Comparison of ENCODE assay signal across 15 mouse cellular contexts in the genomic region with DNA sequence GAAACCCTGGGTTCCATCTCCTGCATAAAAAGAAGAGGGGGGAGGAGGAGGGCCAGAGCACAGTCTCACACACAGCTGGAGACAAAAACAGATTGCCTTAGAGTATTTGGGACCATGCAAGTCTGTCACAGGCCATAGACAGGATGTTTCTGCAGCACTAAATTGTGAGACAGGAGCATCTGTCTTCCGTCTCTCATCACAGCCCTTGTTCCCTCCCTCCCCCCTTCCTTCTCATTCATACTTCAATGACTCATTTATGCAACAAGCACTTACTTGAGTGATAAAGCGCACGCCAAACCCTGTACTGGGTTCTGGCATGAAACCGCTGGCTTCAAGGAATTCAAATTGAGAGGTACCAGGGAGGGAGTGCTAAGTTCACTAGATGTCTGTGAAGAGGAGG. TPM values are rescaled to one million over a fixed set of nuclear protein-coding genes. Genes with fewer than 3 reads are reported as not detected.
DNase-seq lines count a peak whose midpoint lies in the region; ATAC-seq and TF ChIP-seq lines count a peak whose summit lies in the region.
"Had no signal": no experiment of that assay in that cellular context is flagged by ENCODE, and none has a peak within 500 bp of the region (broad histone marks: within the 10 kb centered on the region; RNA-seq: fewer than 3 reads in every experiment).

No protein-coding gene starts in this region.

- H3K27ac ChIP-seq in stomach, postnatal 0 days (replicated peaks): no peak overlapping the region
- H3K27ac ChIP-seq: layer of hippocampus, adult 2 months; midbrain, embryonic 15.5 days had no signal

- TF ChIP-seq EP300 in stomach, postnatal 0 days (optimal IDR thresholded peaks at IDR 0.05): no peak

- H3K4me3 ChIP-seq in stomach, postnatal 0 days (ENCODE audit: low read depth, low read length): no peak overlapping the region
- H3K4me3 ChIP-seq: layer of hippocampus, adult 2 months; midbrain, embryonic 15.5 days had no signal

- DNase-seq in heart, adult 8-10 months (ENCODE audit: low spot score): peak; percentile 19
- DNase-seq in heart, postnatal 4 days: no peak
- DNase-seq in right cerebral cortex, adult 2 months (ENCODE audit: low spot score in 2 of 2): peak; percentile 10 to 20
- no peak for DNase-seq in right cerebral cortex, postnatal 25 days
- peak; percentile 11 to 25 for DNase-seq in heart, postnatal 14 days
- DNase-seq in stomach, postnatal 0 days (ENCODE audit: low spot score): no peak
- DNase-seq in testis, postnatal 14 days (ENCODE audit: low spot score): no peak
- DNase-seq in thymus, postnatal 25 days: no peak
- DNase-seq: cerebellum, adult 18-20 months; kidney, adult 8-10 months had no signal

- no peaks in the 10 kb centered on the region for H3K9me3 ChIP-seq in stomach, postnatal 0 days (ENCODE audit: control insufficient read depth, low read length)
- H3K9me3 ChIP-seq: midbrain, embryonic 15.5 days had no signal

- H3K9ac ChIP-seq in stomach, postnatal 0 days (ENCODE audit: low read length): no peak overlapping the region
- H3K9ac ChIP-seq: midbrain, embryonic 15.5 days had no signal

- no peaks in the 10 kb centered on the region for H3K36me3 ChIP-seq in stomach, postnatal 0 days (ENCODE audit: control insufficient read depth, insufficient read depth, low read length)
- H3K36me3 ChIP-seq: midbrain, embryonic 15.5 days had no signal

- H3K27me3 ChIP-seq in stomach, postnatal 0 days (ENCODE audit: control insufficient read depth, insufficient read depth, low read length): no peaks in the 10 kb centered on the region
- H3K27me3 ChIP-seq: midbrain, embryonic 15.5 days had no signal

- no peaks in the 10 kb centered on the region for H3K4me1 ChIP-seq in stomach, postnatal 0 days (replicated peaks; ENCODE audit: control insufficient read depth, insufficient read depth)

- intact Hi-C loops in heart, postnatal 14 days (cut with DNase I): loop anchor here (5.0 kb wide), 2 partner anchors 71 to 191 kb away; partner anchors contain the start of gene Nkrf

- 52% methylated on average over 4 of the region's 4 CpGs for WGBS in stomach, postnatal 0 days

- no peak overlapping the region for H3K4me2 ChIP-seq in stomach, postnatal 0 days (replicated peaks; ENCODE audit: low read depth)
- H3K4me2 ChIP-seq: liver, embryonic 11.5 days; midbrain, embryonic 15.5 days had no signal

- ATAC-seq in stomach, postnatal 0 days (ENCODE audit: low FRiP score, low TSS enrichment): no peak; the same call in 1 of the 2 replicates
- ATAC-seq: CD4-positive, CD25-positive, alpha-beta regulatory T cell, adult 4 months; hindbrain, embryonic 16.5 days; midbrain, embryonic 15.5 days had no signal

- no peak for TF ChIP-seq CTCF in stomach, postnatal 0 days (IDR thresholded peaks at IDR 0.05; ENCODE audit: low read depth)

RNA-seq across cellular contexts. Expression of gene Slc25a5, which starts 36.2 kb away (rescaled TPM):
- total RNA-seq in heart, adult 8-10 months (2022): 100 to 1,000 TPM; 320 to 424 (median 359) TPM
- 100 to 1,000 TPM; 850 to 928 TPM for total RNA-seq in heart, postnatal 4 days (2021)
- total RNA-seq in heart, postnatal 14 days (2021): 100 to 1,000 TPM; 545 to 681 TPM
- 1,050 and 1,122 TPM in 2 replicates for polyA plus RNA-seq in stomach, postnatal 0 days (2015; fragmentation: Nextera tagmentation; extraction: Ambion mirVana)

RNA-seq across cellular contexts. Expression of gene Ube2a, which starts 42.1 kb away (rescaled TPM):
- total RNA-seq in heart, adult 8-10 months (2022): 10 to 100 TPM; 61.7 to 72.1 (median 66.5) TPM
- 10 to 100 TPM; 76.5 to 81.4 TPM for total RNA-seq in heart, postnatal 4 days (2021)
- total RNA-seq in heart, postnatal 14 days (2021): 10 to 100 TPM; 75.9 to 77.4 TPM
- 128 and 139 TPM in 2 replicates for polyA plus RNA-seq in stomach, postnatal 0 days (2015; fragmentation: Nextera tagmentation; extraction: Ambion mirVana)

RNA-seq across cellular contexts. Expression of gene C330007P06Rik, which starts 42.3 kb away (rescaled TPM):
- total RNA-seq in heart, adult 8-10 months (2022): 10 to 100 TPM; 14.4 to 16.6 (median 15.4) TPM
- 10 to 100 TPM; 17.3 to 19.3 TPM for total RNA-seq in heart, postnatal 4 days (2021)
- total RNA-seq in heart, postnatal 14 days (2021): 10 to 100 TPM; 16.3 to 17.4 TPM
- 14.6 and 15.1 TPM in 2 replicates for polyA plus RNA-seq in stomach, postnatal 0 days (2015; fragmentation: Nextera tagmentation; extraction: Ambion mirVana)

Comparison
In these comparisons a context has a peak if more than half of its experiments do, and no peak if none do; other contexts are left out.
1. DNase-seq: peak in heart, adult 8-10 months (single experiment), right cerebral cortex, adult 2 months (2 of 2) and heart, postnatal 14 days (2 of 2); none in heart, postnatal 4 days (single experiment), right cerebral cortex, postnatal 25 days (single experiment), stomach, postnatal 0 days (single experiment), testis, postnatal 14 days (single experiment) and thymus, postnatal 25 days (single experiment).